Mouse (Mus musculus): Measurements from ENCODE around the gene Itpk1. TPM values are rescaled to one million over a fixed set of nuclear protein-coding genes. Genes with fewer than 3 reads are reported as not detected.

The Itpk1 gene
- polyA plus RNA-seq, 1 experiment from 2014 or later: 8.8 TPM

- H3K27me3 ChIP-seq (ENCODE audit: control insufficient read depth, insufficient read depth, low read length): no peaks in the 10 kb centered on the region
- H3K9ac ChIP-seq (ENCODE audit: low read length): no peak overlapping the region
- H3K36me3 ChIP-seq (ENCODE audit: control insufficient read depth, insufficient read depth): no peaks in the 10 kb centered on the region
- H3K4me1 ChIP-seq (ENCODE audit: control insufficient read depth, insufficient read depth, low read length): 0 out of 2 replicates have a peak, but pooled peaks cover 2% of the 10 kb centered on the region
- no peak overlapping the region for H3K4me3 ChIP-seq (ENCODE audit: low read length)
- H3K9me3 ChIP-seq (replicated peaks; ENCODE audit: control insufficient read depth, low read length): no peaks in the 10 kb centered on the region
- H3K4me2 ChIP-seq (ENCODE audit: low read depth, low read length): peak overlapping the region; percentile 36; the same call in 1 of the 2 replicates
- no peak overlapping the region for H3K27ac ChIP-seq (ENCODE audit: low read length)
- 27% methylated on average over 13 of the region's 13 CpGs for WGBS
- peak; percentile 53; the same call in 1 of the 2 replicates for ATAC-seq (replicated peaks; ENCODE audit: extremely low read depth, insufficient read depth, low FRiP score)
Measured at GRCm38 (mm10) chr12:102719552-102720315, 15.0 kb upstream of the Itpk1 start.

DNA sequence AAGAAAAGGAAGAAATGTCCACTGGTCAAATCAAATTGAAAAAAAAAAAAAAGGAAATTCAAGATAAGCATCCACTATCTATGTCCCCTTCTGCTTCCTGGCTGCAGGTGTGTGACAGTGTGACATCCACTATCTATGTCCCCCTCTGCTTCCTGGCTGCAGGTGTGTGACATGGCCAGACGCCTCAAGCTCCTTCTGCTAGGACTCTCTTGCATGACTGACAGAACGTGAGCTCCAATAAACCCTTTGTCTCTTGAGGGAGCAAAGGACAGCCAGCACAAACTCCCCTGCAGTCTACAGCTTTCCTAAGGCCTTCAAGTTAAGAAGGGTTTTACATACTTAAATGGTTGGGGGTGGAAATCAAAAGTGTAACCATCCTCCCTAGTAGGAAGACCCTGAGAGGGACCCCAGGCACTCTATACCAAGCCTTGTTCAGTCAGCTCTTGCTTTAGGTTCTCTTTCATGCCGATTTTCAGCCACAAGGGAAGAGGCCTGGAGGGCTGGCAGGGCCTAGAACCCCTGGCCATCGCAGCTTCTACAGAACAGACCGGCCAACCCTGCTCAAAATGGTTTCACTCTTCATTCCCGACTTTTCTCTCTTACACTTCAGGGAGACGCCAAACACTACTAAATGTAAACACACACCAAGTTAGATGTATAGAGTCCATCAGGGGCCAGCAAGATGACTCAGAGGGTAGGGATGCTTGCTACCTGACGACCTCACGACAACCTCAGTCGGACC is 10.1 kb upstream of the Itpk1 start:
- no peaks in the 10 kb centered on the region for H3K27me3 ChIP-seq (ENCODE audit: control insufficient read depth, insufficient read depth, low read length)
- WGBS: 75% methylated on average over 10 of the region's 10 CpGs
- no peak overlapping the region for H3K4me2 ChIP-seq (ENCODE audit: low read depth, low read length)
- no peaks in the 10 kb centered on the region for H3K36me3 ChIP-seq (ENCODE audit: control insufficient read depth, insufficient read depth)
- H3K9ac ChIP-seq (ENCODE audit: low read length): no peak overlapping the region
- no peaks in the 10 kb centered on the region for H3K9me3 ChIP-seq (replicated peaks; ENCODE audit: control insufficient read depth, low read length)
- no peak overlapping the region for H3K27ac ChIP-seq (ENCODE audit: low read length)
- 0 out of 2 replicates have a peak, but pooled peaks cover 2% of the 10 kb centered on the region for H3K4me1 ChIP-seq (ENCODE audit: control insufficient read depth, insufficient read depth, low read length)
- no peak overlapping the region for H3K4me3 ChIP-seq (ENCODE audit: low read length)
- ATAC-seq (replicated peaks; ENCODE audit: extremely low read depth, insufficient read depth, low FRiP score): no peak

DNA sequence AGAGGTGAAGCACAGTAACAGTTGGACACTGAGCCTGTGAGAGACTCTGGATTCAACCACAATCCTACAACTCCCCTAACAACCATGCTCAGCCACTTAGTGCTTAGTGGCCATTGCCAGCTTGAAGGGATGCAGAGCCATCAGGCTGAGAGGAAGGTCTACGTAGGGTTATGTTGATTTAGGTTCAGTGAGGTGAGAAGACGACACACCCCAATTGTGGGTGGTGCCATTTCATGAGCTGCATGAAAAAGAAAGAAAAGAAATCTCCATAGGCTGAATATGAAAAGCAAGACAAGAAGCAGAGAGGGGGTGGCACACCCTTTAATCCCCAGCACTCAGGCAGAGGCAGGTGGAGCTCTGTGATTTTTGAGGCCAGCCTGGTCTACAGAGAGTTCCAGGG is 9.4 kb upstream of the Itpk1 start:
- ATAC-seq (replicated peaks; ENCODE audit: extremely low read depth, insufficient read depth, low FRiP score): no peak
- no peaks in the 10 kb centered on the region for H3K27me3 ChIP-seq (ENCODE audit: control insufficient read depth, insufficient read depth, low read length)
- 0 out of 2 replicates have a peak, but pooled peaks cover 2% of the 10 kb centered on the region for H3K4me1 ChIP-seq (ENCODE audit: control insufficient read depth, insufficient read depth, low read length)
- H3K9me3 ChIP-seq (replicated peaks; ENCODE audit: control insufficient read depth, low read length): no peaks in the 10 kb centered on the region
- no peak overlapping the region for H3K9ac ChIP-seq (ENCODE audit: low read length)
- WGBS: 84% methylated on average over 2 of the region's 2 CpGs
- no peak overlapping the region for H3K4me3 ChIP-seq (ENCODE audit: low read length)
- H3K36me3 ChIP-seq (ENCODE audit: control insufficient read depth, insufficient read depth): no peaks in the 10 kb centered on the region
- H3K4me2 ChIP-seq (ENCODE audit: low read depth, low read length): no peak overlapping the region
- no peak overlapping the region for H3K27ac ChIP-seq (ENCODE audit: low read length)

DNA sequence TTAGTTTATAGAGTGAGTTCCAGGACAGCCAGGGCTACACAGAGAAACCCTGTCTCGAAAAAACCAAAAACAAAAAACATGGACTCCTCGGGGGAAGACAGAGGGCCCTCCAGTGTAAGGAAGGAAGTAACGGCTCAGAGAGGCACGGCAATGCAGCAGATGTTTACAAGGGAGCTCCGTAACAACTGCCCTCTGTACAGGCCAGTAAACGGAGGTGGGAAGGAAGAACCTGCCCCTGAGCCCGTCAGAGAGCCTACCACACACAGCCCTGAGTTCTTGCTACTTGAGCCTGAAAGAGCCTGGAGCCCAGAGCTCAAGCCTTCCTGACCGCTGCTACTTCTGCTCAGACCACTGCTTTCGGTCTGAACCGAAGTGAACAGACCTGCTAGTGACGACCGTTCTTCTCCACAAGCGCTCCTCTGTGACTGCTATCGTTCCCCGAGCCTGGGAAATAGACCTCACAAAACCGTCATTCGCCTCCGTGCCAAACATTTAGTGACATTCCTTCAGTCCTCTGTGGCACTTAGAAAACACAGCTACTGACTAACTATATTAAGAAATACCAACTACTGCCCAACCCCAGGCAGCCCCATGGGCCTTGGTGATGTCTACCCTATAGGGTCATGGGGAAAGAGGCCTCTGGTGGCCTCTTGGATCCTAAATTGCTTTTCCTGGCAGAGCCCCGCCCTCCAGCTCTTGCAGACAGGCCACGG is 8.6 kb upstream of the Itpk1 start:
- ATAC-seq (replicated peaks; ENCODE audit: extremely low read depth, insufficient read depth, low FRiP score): no peak
- no peaks in the 10 kb centered on the region for H3K36me3 ChIP-seq (ENCODE audit: control insufficient read depth, insufficient read depth)
- WGBS: 56% methylated on average over 20 of the region's 20 CpGs

DNA sequence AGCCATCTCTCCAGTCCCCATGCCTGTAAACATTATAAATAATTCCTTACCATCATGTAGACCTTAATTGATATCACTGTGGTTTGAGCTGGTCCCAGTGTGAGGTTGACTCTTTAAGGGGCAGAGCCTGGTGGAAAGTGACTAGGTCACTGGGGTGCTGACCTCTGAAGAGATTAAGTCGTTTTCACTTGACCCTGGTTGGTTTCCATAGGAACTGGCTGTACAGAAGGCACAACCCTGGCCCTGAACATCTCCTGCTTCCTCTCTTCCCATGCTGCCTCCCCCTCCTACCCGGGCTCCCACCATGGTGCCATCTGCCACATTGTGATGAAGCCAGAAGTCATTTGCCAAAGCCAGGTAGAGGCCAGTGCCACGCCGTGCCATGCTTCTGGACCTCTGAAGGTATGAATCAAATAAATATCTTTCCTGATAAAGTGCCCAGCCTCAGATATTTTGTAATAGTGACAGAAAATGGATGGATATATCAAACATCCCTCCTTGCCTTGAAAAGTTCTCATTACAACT is 6.2 kb upstream of the Itpk1 start:
- ATAC-seq (replicated peaks; ENCODE audit: extremely low read depth, insufficient read depth, low FRiP score): no peak
- H3K27ac ChIP-seq (ENCODE audit: low read length): no peak overlapping the region
- H3K4me2 ChIP-seq (ENCODE audit: low read depth, low read length): no peak overlapping the region
- peaks cover 3% of the 10 kb centered on the region; the same call in 1 of the 2 replicates for H3K4me1 ChIP-seq (ENCODE audit: control insufficient read depth, insufficient read depth, low read length)
- no peak overlapping the region for H3K4me3 ChIP-seq (ENCODE audit: low read length)
- WGBS: 59% methylated on average over 4 of the region's 4 CpGs
- no peak overlapping the region for H3K9ac ChIP-seq (ENCODE audit: low read length)
- H3K36me3 ChIP-seq (ENCODE audit: control insufficient read depth, insufficient read depth): no peaks in the 10 kb centered on the region
- H3K27me3 ChIP-seq (ENCODE audit: control insufficient read depth, insufficient read depth, low read length): no peaks in the 10 kb centered on the region
- no peaks in the 10 kb centered on the region for H3K9me3 ChIP-seq (replicated peaks; ENCODE audit: control insufficient read depth, low read length)

More for the DNA sequence above, 8.6 kb upstream of the Itpk1 start:
- Histone ChIP-seq H3K4me1 (ENCODE audit: control insufficient read depth, insufficient read depth, low read length) (0 out of 2 replicates have a peak, but pooled peaks cover 2% of the 10 kb centered on the region), H3K9ac (ENCODE audit: low read length) (no peak overlapping the region), H3K9me3 (replicated peaks; ENCODE audit: control insufficient read depth, low read length) (no peaks in the 10 kb centered on the region), H3K4me2 (ENCODE audit: low read depth, low read length) (peak overlapping the region; percentile 24), H3K4me3 (ENCODE audit: low read length) (no peak overlapping the region), H3K27ac (ENCODE audit: low read length) (no peak overlapping the region), H3K27me3 (ENCODE audit: control insufficient read depth, insufficient read depth, low read length) (no peaks in the 10 kb centered on the region)

DNA sequence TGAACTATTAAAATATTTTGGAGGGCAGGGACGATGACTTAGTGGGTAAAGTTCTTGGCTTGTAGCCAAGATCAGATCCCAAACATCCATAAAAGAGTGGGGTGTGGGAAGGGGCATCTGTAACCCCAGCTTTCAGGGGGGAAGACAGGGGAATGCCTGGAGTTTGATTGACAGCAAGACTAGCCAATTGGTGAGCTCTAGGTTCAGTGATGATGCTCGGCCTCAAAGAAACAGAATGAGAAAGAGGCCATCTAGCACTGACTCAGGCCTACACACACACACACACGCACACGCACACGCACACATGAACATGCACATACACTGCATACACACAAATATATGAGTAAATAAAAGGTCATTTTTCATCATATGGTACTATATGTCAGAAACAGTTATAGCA is 5.2 kb upstream of the Itpk1 start:
- WGBS: 79% methylated on average over 5 of the region's 5 CpGs

GRCm38 (mm10) chr12:102708220-102708619 is 3.5 kb upstream of the Itpk1 start:
- ATAC-seq (replicated peaks; ENCODE audit: extremely low read depth, insufficient read depth, low FRiP score): no peak
- Histone ChIP-seq H3K4me2 (ENCODE audit: low read depth, low read length) (peak overlapping the region; percentile 58), H3K9me3 (replicated peaks; ENCODE audit: control insufficient read depth, low read length) (no peaks in the 10 kb centered on the region), H3K4me1 (ENCODE audit: control insufficient read depth, insufficient read depth, low read length) (peaks cover 15% of the 10 kb centered on the region), H3K4me3 (ENCODE audit: low read length) (peak overlapping the region; percentile 26), H3K36me3 (ENCODE audit: control insufficient read depth, insufficient read depth) (no peaks in the 10 kb centered on the region), H3K27me3 (ENCODE audit: control insufficient read depth, insufficient read depth, low read length) (no peaks in the 10 kb centered on the region), H3K27ac (ENCODE audit: low read length) (peak overlapping the region; percentile 34; the same call in 1 of the 2 replicates), H3K9ac (ENCODE audit: low read length) (peak overlapping the region; percentile 47; the same call in 1 of the 2 replicates)
- 29% methylated on average over 11 of the region's 11 CpGs for WGBS

More for the DNA sequence above, 5.2 kb upstream of the Itpk1 start:
- no peak overlapping the region for H3K4me3 ChIP-seq (ENCODE audit: low read length)
- H3K9me3 ChIP-seq (replicated peaks; ENCODE audit: control insufficient read depth, low read length): no peaks in the 10 kb centered on the region
- H3K4me2 ChIP-seq (ENCODE audit: low read depth, low read length): no peak overlapping the region
- no peaks in the 10 kb centered on the region for H3K36me3 ChIP-seq (ENCODE audit: control insufficient read depth, insufficient read depth)
- H3K27ac ChIP-seq (ENCODE audit: low read length): no peak overlapping the region
- ATAC-seq (replicated peaks; ENCODE audit: extremely low read depth, insufficient read depth, low FRiP score): no peak
- no peak overlapping the region for H3K9ac ChIP-seq (ENCODE audit: low read length)
- peaks cover 7% of the 10 kb centered on the region; the same call in 1 of the 2 replicates for H3K4me1 ChIP-seq (ENCODE audit: control insufficient read depth, insufficient read depth, low read length)
- H3K27me3 ChIP-seq (ENCODE audit: control insufficient read depth, insufficient read depth, low read length): no peaks in the 10 kb centered on the region

- 93% methylated on average over 10 of the region's 10 CpGs for WGBS
- no peak overlapping the region for H3K27ac ChIP-seq (ENCODE audit: low read length)
- H3K9ac ChIP-seq (ENCODE audit: low read length): no peak overlapping the region
- no peaks in the 10 kb centered on the region for H3K36me3 ChIP-seq (ENCODE audit: control insufficient read depth, insufficient read depth)
- H3K9me3 ChIP-seq (replicated peaks; ENCODE audit: control insufficient read depth, low read length): no peaks in the 10 kb centered on the region
- ATAC-seq (replicated peaks; ENCODE audit: extremely low read depth, insufficient read depth, low FRiP score): no peak
- peaks cover 25% of the 10 kb centered on the region for H3K4me1 ChIP-seq (ENCODE audit: control insufficient read depth, insufficient read depth, low read length)
- no peaks in the 10 kb centered on the region for H3K27me3 ChIP-seq (ENCODE audit: control insufficient read depth, insufficient read depth, low read length)
- H3K4me3 ChIP-seq (ENCODE audit: low read length): no peak overlapping the region
- H3K4me2 ChIP-seq (ENCODE audit: low read depth, low read length): no peak overlapping the region
Measured at GRCm38 (mm10) chr12:102706833-102707463, 2.2 kb upstream of the Itpk1 start.

All from heart, embryonic 16.5 days (tissue).